Mouse (Mus musculus): ENCODE results near the gene Ublcp1. TPM values are rescaled to one million over a fixed set of nuclear protein-coding genes. Genes with fewer than 3 reads are reported as not detected.

The Ublcp1 gene
- 8.8 and 11.5 TPM in 2 replicates for polyA plus RNA-seq (2012; rRNA removed)

GRCm38 (mm10) chr11:44470432-44471336, at the start of gene Ublcp1:
Gene Ublcp1, minus strand, starts transcription at chr11:44470498.

GRCm38 (mm10) chr11:44518281-44519095, 48.2 kb upstream of the Ublcp1 start, which contains the start of gene Rnf145:
Gene Rnf145, plus strand, starts transcription at chr11:44518964.

Other genes with a start within 250 kb of the Ublcp1 start
- gene Il12b, start 70.4 kb downstream of the Ublcp1 start, polyA plus RNA-seq (2012; rRNA removed): not detected in 2 replicates
- gene Rnf145, start 48.5 kb upstream of the Ublcp1 start, polyA plus RNA-seq (2012; rRNA removed): 180 and 228 TPM in 2 replicates
- 7.8 and 14.1 TPM in 2 replicates for gene Ebf1, start 146.8 kb upstream of the Ublcp1 start, polyA plus RNA-seq (2012; rRNA removed)

All from ovary, adult 2 months (tissue).